Mouse (Mus musculus) hindbrain, embryonic 11.5 days (tissue): Measurements from ENCODE around the gene Inpp4b. TPM values are rescaled to one million over a fixed set of nuclear protein-coding genes. Genes with fewer than 3 reads are reported as not detected.

Experiments
- ATAC-seq: fragments of 200-750 bp; cut with Nextera tagmentation; 2 replicates; pipeline ENCODE4 v1.8.0; 2017; ENCODE audit warnings: mild to moderate bottlenecking, moderate TSS enrichment, moderate library complexity; ENCODE audit not compliant: low FRiP score
- DNase-seq: peaks from one replicate; pipeline ENCODE4 v3.0.0-alpha.2; 2015; ENCODE audit warnings: low spot score
- H3K27ac ChIP-seq: fragments of 300-500 bp; sonication (generic); 2 replicates; pipeline ENCODE4 v1.5.1; 2014; ENCODE audit warnings: mild to moderate bottlenecking, low read depth, low read length
- H3K27me3 ChIP-seq: fragments of 300-500 bp; sonication (generic); 2 replicates; pipeline ENCODE4 v1.6.1; 2014; ENCODE audit warnings: mild to moderate bottlenecking, low read length, moderate library complexity, mixed read lengths; ENCODE audit not compliant: control insufficient read depth, insufficient read depth
- H3K36me3 ChIP-seq: fragments of 300-500 bp; sonication (generic); 2 replicates; pipeline ENCODE4 v1.6.1; 2014; ENCODE audit warnings: mild to moderate bottlenecking, low read length, moderate library complexity, mixed read lengths; ENCODE audit not compliant: control insufficient read depth, insufficient read depth
- H3K4me1 ChIP-seq: fragments of 300-500 bp; sonication (generic); replicated peaks from 2 replicates; pipeline ENCODE4 v1.6.1; 2014; ENCODE audit warnings: low read length, mixed read lengths; ENCODE audit not compliant: control insufficient read depth, insufficient read depth
- H3K4me2 ChIP-seq: fragments of 300-500 bp; sonication (generic); replicated peaks from 2 replicates; pipeline ENCODE4 v1.6.1; 2014; ENCODE audit warnings: mild to moderate bottlenecking, low read depth, low read length
- H3K4me3 ChIP-seq: fragments of 300-500 bp; sonication (generic); 2 replicates; pipeline ENCODE4 v1.5.1; 2014; ENCODE audit warnings: low read depth, low read length
- H3K9ac ChIP-seq: fragments of 300-500 bp; sonication (generic); 2 replicates; pipeline ENCODE4 v1.6.1; 2014; ENCODE audit warnings: low read depth, low read length
- H3K9me3 ChIP-seq: fragments of 300-500 bp; sonication (generic); 2 replicates; pipeline ENCODE4 v1.6.1; 2016; ENCODE audit warnings: low read length; ENCODE audit not compliant: control insufficient read depth
- WGBS: fragments of 180-500 bp; shearing (Covaris S2); extraction: QIAGEN DNeasy Blood & Tissue Kit; methylation state at CpG from one replicate; pipeline ENCODE4 v1.1.7; 2014; 5-methylcytosine and 5-hydroxymethylcytosine counted together
- polyA plus RNA-seq: library from polyadenylated mRNA; unstranded; fragments of >200 nt; fragmentation: Nextera tagmentation; extraction: Ambion mirVana; gene quantifications from 2 replicates; pipeline ENCODE4 v1.2.1, GENCODE M21; 2014

Gene Inpp4b
- polyA plus RNA-seq, 1 experiment from 2014 or later = 7.0 TPM

DNA sequence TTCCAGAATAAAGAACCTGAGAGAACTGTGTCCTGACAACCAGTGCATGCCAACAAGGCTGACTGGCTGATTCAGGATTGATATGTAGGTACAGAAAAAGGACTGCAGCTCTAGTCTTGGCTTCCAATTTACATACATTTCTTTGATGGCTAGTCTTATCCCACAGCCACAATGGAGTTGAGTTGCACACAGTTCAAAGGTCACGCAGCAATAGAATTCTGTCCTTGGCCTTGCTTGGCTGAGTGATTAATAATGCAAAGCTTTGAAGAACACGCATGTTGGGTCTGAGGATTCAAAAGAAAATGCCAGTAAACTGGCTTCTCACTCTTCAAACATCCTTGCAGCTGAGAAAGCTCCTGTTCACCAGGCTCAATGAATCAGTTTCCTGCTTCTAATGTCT is 70.4 kb downstream of the Inpp4b start:
- no peaks in the 10 kb centered on the region for H3K9me3 ChIP-seq
- H3K4me3 ChIP-seq = no peak overlapping the region
- no peaks in the 10 kb centered on the region for H3K36me3 ChIP-seq
- WGBS = 54% methylated on average over 2 of the region's 2 CpGs
- H3K4me2 ChIP-seq = no peak overlapping the region
- H3K4me1 ChIP-seq = no peaks in the 10 kb centered on the region
- ATAC-seq (peak; percentile 61; the same call in 1 of the 2 replicates), DNase-seq (peak; percentile 16)
- no peak overlapping the region for H3K9ac ChIP-seq
- no peak overlapping the region for H3K27ac ChIP-seq
- no peaks in the 10 kb centered on the region for H3K27me3 ChIP-seq

DNA sequence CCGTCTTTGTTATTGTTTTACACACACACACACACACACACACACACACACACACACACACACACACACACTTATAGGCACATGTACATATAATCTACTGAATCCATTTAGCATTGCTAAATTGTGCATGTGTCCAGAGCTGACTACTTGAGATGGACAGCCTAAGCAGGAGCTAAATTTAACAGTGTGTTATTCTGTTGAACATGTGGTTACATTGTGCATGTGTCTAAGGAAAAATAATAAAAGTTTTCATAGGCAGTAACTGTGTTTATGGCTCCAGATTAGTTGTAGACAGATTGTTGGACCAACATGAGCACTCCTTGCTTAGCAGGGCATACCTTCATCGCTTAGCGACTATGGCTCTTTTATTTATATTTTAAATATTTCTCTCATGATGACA is 101.6 kb downstream of the Inpp4b start:
- 96% methylated on average over 3 of the region's 3 CpGs for WGBS
- H3K4me2 ChIP-seq = no peak overlapping the region

DNA sequence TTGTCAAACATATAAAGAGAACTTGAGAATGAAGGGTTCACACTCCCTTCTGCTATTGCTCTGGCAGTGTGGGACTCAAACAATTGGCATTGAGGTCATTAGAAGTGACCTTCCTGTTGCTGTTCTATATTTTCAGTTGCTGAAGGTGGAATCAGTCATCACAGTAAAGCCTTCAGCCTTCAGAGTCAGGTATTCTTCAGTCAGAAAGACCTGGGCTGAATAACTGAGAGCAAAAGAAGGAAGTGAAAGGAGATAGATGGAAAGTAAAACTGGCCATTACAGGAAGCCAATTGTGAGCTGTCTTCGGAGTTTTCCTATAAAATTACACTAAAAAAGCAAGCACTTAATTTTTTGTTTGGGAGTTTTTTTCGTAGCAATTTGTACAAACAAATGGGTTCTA is 107.4 kb downstream of the Inpp4b start:
- no peak overlapping the region for H3K4me2 ChIP-seq
- no peaks in the 10 kb centered on the region for H3K4me1 ChIP-seq
- no peak overlapping the region for H3K9ac ChIP-seq
- ATAC-seq (no peak), DNase-seq (no peak)
- H3K27ac ChIP-seq = no peak overlapping the region
- WGBS = 76% methylated on average over 2 of the region's 2 CpGs
- no peaks in the 10 kb centered on the region for H3K27me3 ChIP-seq
- H3K36me3 ChIP-seq = no peaks in the 10 kb centered on the region
- no peak overlapping the region for H3K4me3 ChIP-seq
- H3K9me3 ChIP-seq = no peaks in the 10 kb centered on the region

More for the DNA sequence above, 101.6 kb downstream of the Inpp4b start:
- Histone ChIP-seq H3K27me3 (no peaks in the 10 kb centered on the region), H3K36me3 (no peaks in the 10 kb centered on the region), H3K4me3 (no peak overlapping the region), H3K9ac (no peak overlapping the region), H3K27ac (no peak overlapping the region), H3K9me3 (no peaks in the 10 kb centered on the region), H3K4me1 (no peaks in the 10 kb centered on the region)
- DNase-seq (no peak), ATAC-seq (no peak)

DNA sequence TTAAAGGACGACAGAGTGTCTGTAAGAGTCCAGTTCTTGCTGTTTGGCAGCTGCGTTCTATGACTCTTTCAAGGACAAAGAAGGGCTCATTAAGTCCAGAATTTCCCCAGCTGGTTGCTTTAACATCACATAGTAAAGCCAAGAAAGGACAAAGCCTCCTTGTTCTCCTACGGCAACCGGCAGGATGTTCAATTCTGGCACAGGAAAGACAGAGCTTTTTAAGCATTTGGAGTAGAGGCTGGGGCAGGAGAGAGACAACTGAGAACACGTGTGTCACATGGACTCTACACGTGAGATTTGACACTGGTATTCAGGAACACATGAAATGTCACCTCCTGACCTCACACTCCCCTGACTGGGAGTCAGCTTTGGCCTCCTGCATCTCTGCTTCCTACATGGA is 109.7 kb downstream of the Inpp4b start:
- H3K4me1 ChIP-seq = no peaks in the 10 kb centered on the region
- DNase-seq (peak; percentile 39), ATAC-seq (peak; percentile 53; the same call in 1 of the 2 replicates)
- H3K27me3 ChIP-seq = no peaks in the 10 kb centered on the region
- no peaks in the 10 kb centered on the region for H3K9me3 ChIP-seq
- no peak overlapping the region for H3K27ac ChIP-seq
- H3K9ac ChIP-seq = no peak overlapping the region
- no peaks in the 10 kb centered on the region for H3K36me3 ChIP-seq
- no peak overlapping the region for H3K4me2 ChIP-seq
- no peak overlapping the region for H3K4me3 ChIP-seq
- WGBS = 37% methylated on average over 6 of the region's 6 CpGs

DNA sequence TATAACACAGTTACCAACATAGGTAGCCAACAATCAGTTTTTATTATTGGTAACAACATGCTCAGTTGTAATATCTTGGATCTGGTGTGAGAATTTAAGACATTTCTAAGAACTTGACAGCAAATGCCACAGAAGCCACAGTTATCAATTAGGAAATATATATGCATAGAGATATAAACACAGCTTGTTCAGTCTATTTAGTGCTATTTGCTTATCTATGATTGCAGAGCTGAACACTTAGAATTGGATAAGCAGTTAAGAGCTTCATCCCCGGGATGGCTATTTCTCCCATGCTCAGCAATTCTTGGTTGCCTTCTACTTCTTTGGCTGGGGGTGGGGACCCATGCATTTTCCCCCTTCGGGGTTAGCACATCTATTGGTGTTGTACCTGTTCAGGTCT is 112.5 kb downstream of the Inpp4b start:
- no peak overlapping the region for H3K9ac ChIP-seq
- H3K36me3 ChIP-seq = no peaks in the 10 kb centered on the region
- WGBS = 91% methylated on average over 2 of the region's 2 CpGs
- no peak overlapping the region for H3K4me2 ChIP-seq
- no peaks in the 10 kb centered on the region for H3K9me3 ChIP-seq
- DNase-seq = no peak
- no peaks in the 10 kb centered on the region for H3K27me3 ChIP-seq
- no peak overlapping the region for H3K4me3 ChIP-seq
- H3K27ac ChIP-seq = no peak overlapping the region
- no peak for ATAC-seq
- H3K4me1 ChIP-seq = no peaks in the 10 kb centered on the region

DNA sequence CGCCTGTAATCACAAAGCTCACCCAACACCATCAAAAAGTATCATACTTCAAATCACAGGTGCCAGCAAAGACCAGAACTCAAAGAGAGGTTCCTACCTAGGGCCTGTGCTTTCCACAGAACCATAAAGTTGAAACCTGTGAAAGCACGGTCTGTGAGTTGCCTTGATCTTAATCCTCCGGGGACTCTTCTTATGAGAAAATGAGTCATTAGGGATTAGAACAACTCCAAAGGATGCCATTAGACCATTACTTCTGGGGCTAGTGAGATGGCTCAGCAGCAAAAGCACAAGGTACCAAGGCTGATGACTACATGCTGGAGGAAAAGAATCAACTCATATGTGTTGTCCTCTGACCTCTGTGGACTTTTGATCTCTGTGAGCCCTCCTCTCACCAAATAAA is 121.4 kb downstream of the Inpp4b start:
- H3K4me1 ChIP-seq = no peaks in the 10 kb centered on the region
- H3K27me3 ChIP-seq = no peaks in the 10 kb centered on the region
- no peak overlapping the region for H3K4me2 ChIP-seq
- no peaks in the 10 kb centered on the region for H3K9me3 ChIP-seq
- ATAC-seq = no peak
- H3K27ac ChIP-seq = no peak overlapping the region
- DNase-seq = no peak
- H3K36me3 ChIP-seq = no peaks in the 10 kb centered on the region
- no peak overlapping the region for H3K9ac ChIP-seq
- no peak overlapping the region for H3K4me3 ChIP-seq
- 84% methylated on average over 3 of the region's 3 CpGs for WGBS

DNA sequence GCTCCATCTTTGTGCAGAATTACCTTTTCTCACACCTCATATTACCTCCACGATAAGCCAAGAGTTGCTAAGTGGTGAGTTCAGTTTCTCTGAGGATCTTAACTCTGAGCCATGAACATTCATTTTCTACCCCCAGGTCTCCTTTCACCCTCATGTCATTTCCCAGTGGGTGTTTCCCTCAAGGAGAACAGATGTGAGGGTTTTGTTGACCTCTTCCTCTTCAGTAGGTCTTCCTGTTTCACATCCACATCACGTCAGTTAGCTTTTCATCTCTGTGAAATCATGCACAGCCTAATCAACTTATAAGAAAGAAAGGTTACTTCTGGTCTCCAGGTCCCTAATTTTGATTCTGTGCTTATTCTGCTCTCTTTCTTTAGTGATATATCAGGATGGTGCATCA is 124.4 kb downstream of the Inpp4b start:
- H3K36me3 ChIP-seq = no peaks in the 10 kb centered on the region
- H3K4me1 ChIP-seq = no peaks in the 10 kb centered on the region
- no peak overlapping the region for H3K4me3 ChIP-seq
- DNase-seq = no peak
- no peaks in the 10 kb centered on the region for H3K27me3 ChIP-seq
- no peak for ATAC-seq
- no peak overlapping the region for H3K4me2 ChIP-seq
- no peaks in the 10 kb centered on the region for H3K9me3 ChIP-seq
- WGBS = 74% methylated on average over 2 of the region's 2 CpGs
- H3K27ac ChIP-seq = no peak overlapping the region
- H3K9ac ChIP-seq = no peak overlapping the region

DNA sequence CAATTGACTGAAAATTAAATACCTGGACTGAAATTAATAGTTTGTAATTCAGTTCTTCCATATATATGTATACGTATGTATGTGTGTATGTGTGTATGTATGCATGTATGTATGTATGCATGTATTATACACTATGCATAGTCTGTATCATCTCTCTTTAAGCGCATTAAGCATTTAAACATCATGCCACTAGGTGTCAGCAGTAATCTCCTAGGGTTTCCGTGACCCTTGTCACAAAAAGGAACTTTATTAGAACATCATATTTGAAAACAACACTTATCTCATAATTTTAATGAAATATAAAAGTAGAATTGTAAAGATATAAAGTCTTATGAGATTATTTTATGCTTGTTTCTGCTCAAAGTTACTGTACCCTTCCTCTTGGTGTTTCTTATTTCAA is 136.3 kb downstream of the Inpp4b start:
- Histone ChIP-seq H3K36me3 (no peaks in the 10 kb centered on the region), H3K4me2 (no peak overlapping the region), H3K27ac (no peak overlapping the region), H3K9ac (no peak overlapping the region), H3K9me3 (no peaks in the 10 kb centered on the region), H3K4me3 (no peak overlapping the region), H3K4me1 (no peaks in the 10 kb centered on the region), H3K27me3 (no peaks in the 10 kb centered on the region)
- 38% methylated on average over 3 of the region's 3 CpGs for WGBS
- DNase-seq = peak; percentile 30
- peak; percentile 56; the same call in 1 of the 2 replicates for ATAC-seq

DNA sequence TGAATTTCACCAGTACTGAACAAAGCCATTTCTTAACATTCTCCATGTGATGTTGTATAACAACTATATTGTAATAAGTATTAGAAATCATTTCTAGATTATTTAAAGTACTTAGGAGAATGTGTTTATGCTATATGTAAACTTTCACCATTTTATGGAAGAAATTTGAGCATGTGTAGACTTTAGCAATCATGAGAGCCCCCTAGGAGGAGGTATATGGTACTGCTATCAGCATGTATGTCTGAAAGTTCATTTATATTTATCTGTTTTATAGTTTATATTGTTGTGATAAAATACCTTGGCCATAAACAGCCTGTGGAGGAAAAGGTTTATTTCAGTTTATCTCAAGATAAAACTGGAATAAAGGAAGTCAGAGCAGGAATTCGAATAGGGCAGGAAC is 141.5 kb downstream of the Inpp4b start:
- H3K27me3 ChIP-seq = no peaks in the 10 kb centered on the region
- DNase-seq (no peak), ATAC-seq (no peak)
- no peak overlapping the region for H3K27ac ChIP-seq
- no peaks in the 10 kb centered on the region for H3K36me3 ChIP-seq
- H3K4me3 ChIP-seq = no peak overlapping the region
- H3K4me1 ChIP-seq = no peaks in the 10 kb centered on the region
- H3K4me2 ChIP-seq = no peak overlapping the region
- H3K9me3 ChIP-seq = no peaks in the 10 kb centered on the region
- no peak overlapping the region for H3K9ac ChIP-seq
- WGBS = 93% methylated on average over 1 of the region's 1 CpGs
